Mouse (Mus musculus) neutrophil, adult 5-6 weeks (primary cell): Measurements from ENCODE around the gene Lrfn3. TPM values are rescaled to one million over a fixed set of nuclear protein-coding genes. Genes with fewer than 3 reads are reported as not detected.

Source experiments
- ATAC-seq: fragments of 151-379, 151-347 bp; 2 replicates; pipeline ENCODE4 v1.8.0; 2017; ENCODE audit warnings: mild to moderate bottlenecking, moderate TSS enrichment; ENCODE audit not compliant: insufficient number of reproducible peaks, poor library complexity, low FRiP score, severe bottlenecking; ENCODE audit errors: extremely low read depth
- total RNA-seq: library from RNA; stranded (forward); fragments of 200-1000 nt; gene quantifications from 2 replicates; pipeline ENCODE4 v1.2.3, GENCODE M21; 2017

Lrfn3 gene
- total RNA-seq, 1 experiment from 2014 or later: not detected

- ATAC-seq: peak; percentile 51; the same call in 1 of the 2 replicates
Observed at GRCm38 (mm10) chr7:30321539-30322284, 40.9 kb downstream of the Lrfn3 start, which contains the start of gene E130208F15Rik. E130208F15Rik (plus strand) TSS chr7:30321740.

- ATAC-seq: no peak
Observed at GRCm38 (mm10) chr7:30320946-30321345, 41.6 kb downstream of the Lrfn3 start.

GRCm38 (mm10) chr7:30318142-30318541 lies 44.4 kb downstream of the Lrfn3 start:
- no peak for ATAC-seq

- no peak for ATAC-seq
Observed at GRCm38 (mm10) chr7:30315559-30316529, 46.7 kb downstream of the Lrfn3 start.

- ATAC-seq: no peak
Observed at GRCm38 (mm10) chr7:30314721-30315155, 47.8 kb downstream of the Lrfn3 start, which contains the start of gene Syne4. Syne4 (plus strand) TSS chr7:30314807.

- no peak for ATAC-seq
Observed at GRCm38 (mm10) chr7:30313666-30314320, 48.8 kb downstream of the Lrfn3 start.

GRCm38 (mm10) chr7:30310136-30310535 lies 52.4 kb downstream of the Lrfn3 start:
- no peak for ATAC-seq

- no peak for ATAC-seq
Observed at GRCm38 (mm10) chr7:30309395-30310129, 53.0 kb downstream of the Lrfn3 start.

- peak; percentile 97 for ATAC-seq
Observed at GRCm38 (mm10) chr7:30308076-30309005, 54.2 kb downstream of the Lrfn3 start, which contains the start of gene Alkbh6. Alkbh6 (plus strand) TSS chr7:30308717.

GRCm38 (mm10) chr7:30306083-30306779 lies 56.3 kb downstream of the Lrfn3 start:
- no peak for ATAC-seq

Other genes with a start within 250 kb of the Lrfn3 start
- gene Zfp382, start 240.8 kb downstream of the Lrfn3 start, total RNA-seq: 10.6 and 14.1 TPM in 2 replicates
- gene Zfp146, start 193.0 kb downstream of the Lrfn3 start, total RNA-seq: 44.2 and 46.8 TPM in 2 replicates
- gene Cox7a1, start 178.6 kb downstream of the Lrfn3 start, total RNA-seq: not detected in 2 replicates
- 137 and 168 TPM in 2 replicates for gene Capns1, start 164.0 kb downstream of the Lrfn3 start, total RNA-seq
- gene Polr2i, start 130.8 kb downstream of the Lrfn3 start, total RNA-seq: 26.0 and 30.3 TPM in 2 replicates
- gene Tbcb, start 130.5 kb downstream of the Lrfn3 start, total RNA-seq: 16.5 and 21.6 TPM in 2 replicates
- gene Ovol3, start 127.0 kb downstream of the Lrfn3 start, total RNA-seq: not detected in 2 replicates
- 0.98 TPM in 1 of 2 replicates, not detected in the other for gene Thap8, start 82.7 kb downstream of the Lrfn3 start, total RNA-seq
- gene Wdr62, start 82.4 kb downstream of the Lrfn3 start, total RNA-seq: 1.8 and 2.6 TPM in 2 replicates
- gene Clip3, start 71.0 kb downstream of the Lrfn3 start, total RNA-seq: 1.3 TPM in 1 of 2 replicates, not detected in the other
- gene Alkbh6, start 54.1 kb downstream of the Lrfn3 start, total RNA-seq: 35.1 and 37.2 TPM in 2 replicates
- gene Syne4, start 48.0 kb downstream of the Lrfn3 start, total RNA-seq: 0.74 and 4.0 TPM in 2 replicates
- 4.7 and 6.6 TPM in 2 replicates for gene E130208F15Rik, start 41.0 kb downstream of the Lrfn3 start, total RNA-seq
- gene Sdhaf1, start 38.9 kb downstream of the Lrfn3 start, total RNA-seq: 8.8 and 10.8 TPM in 2 replicates
- gene Tyrobp, start 51.0 kb upstream of the Lrfn3 start, total RNA-seq: 1,375 and 1,494 TPM in 2 replicates
- gene Hcst, start 57.1 kb upstream of the Lrfn3 start, total RNA-seq: 44.4 and 46.6 TPM in 2 replicates
- 34.3 and 46.9 TPM in 2 replicates for gene Nfkbid, start 59.0 kb upstream of the Lrfn3 start, total RNA-seq
- gene Aplp1, start 82.8 kb upstream of the Lrfn3 start, total RNA-seq: 0.98 TPM in 1 of 2 replicates, not detected in the other
- not detected in 2 replicates for gene Kirrel2, start 94.9 kb upstream of the Lrfn3 start, total RNA-seq
- gene Nphs1, start 95.5 kb upstream of the Lrfn3 start, total RNA-seq: not detected in 2 replicates
- not detected in 2 replicates for gene Prodh2, start 130.8 kb upstream of the Lrfn3 start, total RNA-seq
- gene Arhgap33, start 172.3 kb upstream of the Lrfn3 start, total RNA-seq: 0.70 and 7.5 TPM in 2 replicates
- gene Hspb6, start 189.4 kb upstream of the Lrfn3 start, total RNA-seq: 3.7 and 5.3 TPM in 2 replicates
- 6.8 and 7.8 TPM in 2 replicates for gene Proser3, start 189.5 kb upstream of the Lrfn3 start, total RNA-seq
- gene Lin37, start 197.1 kb upstream of the Lrfn3 start, total RNA-seq: 22.0 and 41.4 TPM in 2 replicates
- gene U2af1l4, start 200.5 kb upstream of the Lrfn3 start, total RNA-seq: 67.3 and 69.4 TPM in 2 replicates
- gene Gm49396, start 200.6 kb upstream of the Lrfn3 start, total RNA-seq: 20.0 and 20.3 TPM in 2 replicates
- gene Psenen, start 200.9 kb upstream of the Lrfn3 start, total RNA-seq: 166 and 194 TPM in 2 replicates
- gene Igflr1, start 202.7 kb upstream of the Lrfn3 start, total RNA-seq: not detected in 2 replicates
- 36.5 and 64.7 TPM in 2 replicates for gene Kmt2b, start 226.0 kb upstream of the Lrfn3 start, total RNA-seq
- 3.0 and 3.3 TPM in 2 replicates for gene Zbtb32, start 236.1 kb upstream of the Lrfn3 start, total RNA-seq